14 mouse cellular contexts compared by ENCODE assay signal in genomic region chr13:75847027-75847426, GRCm38 (mm10).
"Had no signal": no experiment of that assay in that cellular context is flagged by ENCODE, and none has a peak within 500 bp of the region (broad histone marks: within the 10 kb centered on the region; RNA-seq: fewer than 3 reads in every experiment).

No protein-coding gene starts in this region.

- H3K27me3 ChIP-seq: midbrain, embryonic 13.5 days; midbrain, embryonic 15.5 days; neural tube, embryonic 12.5 days had no signal

- H3K36me3 ChIP-seq: midbrain, embryonic 13.5 days; midbrain, embryonic 15.5 days; neural tube, embryonic 12.5 days had no signal

- H3K9ac ChIP-seq: lung, embryonic 14.5 days; midbrain, embryonic 13.5 days; midbrain, embryonic 15.5 days; neural tube, embryonic 12.5 days had no signal

- H3K4me1 ChIP-seq: neural tube, embryonic 12.5 days had no signal

- H3K9me3 ChIP-seq: midbrain, embryonic 13.5 days; midbrain, embryonic 15.5 days; neural tube, embryonic 12.5 days had no signal

- DNase-seq: lung, adult 18-20 months; lung, embryonic 14.5 days; lung, postnatal 10 days; lung, postnatal 4 days; right cerebral cortex, postnatal 25 days; right cerebral cortex, postnatal 4 days; spleen, adult 18-20 months; thymus, adult 18-20 months; thymus, postnatal 14 days; thymus, postnatal 36 days had no signal

- H3K4me2 ChIP-seq: lung, embryonic 14.5 days; midbrain, embryonic 11.5 days; midbrain, embryonic 13.5 days; midbrain, embryonic 15.5 days; neural tube, embryonic 12.5 days had no signal

- H3K4me3 ChIP-seq: midbrain, embryonic 13.5 days; midbrain, embryonic 15.5 days; neural tube, embryonic 12.5 days had no signal

- ATAC-seq: midbrain, embryonic 13.5 days; midbrain, embryonic 15.5 days had no signal

- H3K27ac ChIP-seq: midbrain, embryonic 13.5 days; midbrain, embryonic 15.5 days; neural tube, embryonic 12.5 days had no signal
